In genomic region chr3:89418861-89419250, GRCm38 (mm10) we compare ENCODE assay signal across 8 mouse cellular contexts. TPM values are rescaled to one million over a fixed set of nuclear protein-coding genes. Genes with fewer than 3 reads are reported as not detected.
DNase-seq lines count a peak whose midpoint lies in the region; ATAC-seq and TF ChIP-seq lines count a peak whose summit lies in the region.

No protein-coding gene starts in this region.

- ATAC-seq in G1E (ENCODE audit: extremely low read depth, insufficient number of reproducible peaks, low FRiP score, poor library complexity, severe bottlenecking) = no peak
- peak; percentile 2; the same call in 1 of the 2 replicates for ATAC-seq in hindbrain, embryonic 14.5 days (ENCODE audit: low FRiP score)

- H3K27me3 ChIP-seq in G1E (ENCODE audit: insufficient read depth, low read length) = no peaks in the 10 kb centered on the region
- no peaks in the 10 kb centered on the region for H3K27me3 ChIP-seq in hindbrain, embryonic 14.5 days (ENCODE audit: control insufficient read depth, insufficient read depth, low read length)
- no peaks in the 10 kb centered on the region for H3K27me3 ChIP-seq in liver, adult 2 months (ENCODE audit: control insufficient read depth, insufficient read depth, low read length)
- H3K27me3 ChIP-seq in myocyte (ENCODE audit: control insufficient read depth, insufficient read depth, insufficient read length) = no peaks in the 10 kb centered on the region

- TF ChIP-seq POLR2A in liver, adult 2 months (IDR thresholded peaks at IDR 0.05; ENCODE audit: extremely low read depth, insufficient read depth, low read length) = peak; percentile 60; the same call in 1 of the 2 replicates
- peak; percentile 55 for TF ChIP-seq POLR2A in myocyte (IDR thresholded peaks at IDR 0.05; ENCODE audit: insufficient read length, low read depth)

- H3K36me3 ChIP-seq in G1E (replicated peaks) (peaks cover 56% of the 10 kb centered on the region), myocyte (ENCODE audit: control insufficient read depth, insufficient read depth) (peaks cover 15% of the 10 kb centered on the region)
- peaks cover 18% of the 10 kb centered on the region for H3K36me3 ChIP-seq in hindbrain, embryonic 14.5 days (replicated peaks; ENCODE audit: control insufficient read depth, insufficient read depth)
- H3K36me3 ChIP-seq in liver, adult 2 months (ENCODE audit: control insufficient read depth, insufficient read depth, low read length) = peaks cover 4% of the 10 kb centered on the region

- H3K4me3 ChIP-seq in G1E (ENCODE audit: low read depth, low read length) = peak overlapping the region; percentile 74
- peak overlapping the region; percentile 85 for H3K4me3 ChIP-seq in gastrocnemius, adult 2 months
- peak overlapping the region; percentile 55 for H3K4me3 ChIP-seq in hindbrain, embryonic 14.5 days (replicated peaks; ENCODE audit: low read length)
- H3K4me3 ChIP-seq in liver, adult 2 months (ENCODE audit: insufficient read depth, low read depth, low read length) = peak overlapping the region; percentile 73
- H3K4me3 ChIP-seq in myocyte = peak overlapping the region; percentile 63

- H3K9ac ChIP-seq in hindbrain, embryonic 14.5 days = peak overlapping the region; percentile 59
- peak overlapping the region; percentile 81 for H3K9ac ChIP-seq in liver, adult 2 months (ENCODE audit: low read depth, low read length)

- WGBS in hindbrain, embryonic 14.5 days = under 1% methylated on average over 16 of the region's 16 CpGs
- WGBS in liver, adult 2 months = under 1% methylated on average over 16 of the region's 16 CpGs

- peaks cover 62% of the 10 kb centered on the region for H3K4me1 ChIP-seq in G1E (ENCODE audit: insufficient read depth, low read depth, low read length)
- H3K4me1 ChIP-seq in hindbrain, embryonic 14.5 days (replicated peaks; ENCODE audit: control insufficient read depth, insufficient read depth, low read length) = peaks cover 29% of the 10 kb centered on the region
- peaks cover 11% of the 10 kb centered on the region for H3K4me1 ChIP-seq in liver, adult 2 months (ENCODE audit: control insufficient read depth, insufficient read depth, low read length)

- peaks cover 8% of the 10 kb centered on the region; the same call in 1 of the 2 replicates for H3K79me2 ChIP-seq in liver, adult 2 months (ENCODE audit: control insufficient read depth, insufficient read depth, low read length)
- H3K79me2 ChIP-seq in myocyte (ENCODE audit: control insufficient read depth, insufficient read depth) = peaks cover 59% of the 10 kb centered on the region

- H3ac ChIP-seq in myocyte (ENCODE audit: control insufficient read depth, insufficient read length) = peak overlapping the region; percentile 54

- H3K27ac ChIP-seq in gastrocnemius, adult 2 months = peak overlapping the region; percentile 94
- peak overlapping the region; percentile 90 for H3K27ac ChIP-seq in hindbrain, embryonic 14.5 days
- peak overlapping the region; percentile 99 for H3K27ac ChIP-seq in liver, adult 2 months (replicated peaks; ENCODE audit: insufficient read depth, low read depth, low read length)

- no peak for DNase-seq in G1E (ENCODE audit: low spot score)
- DNase-seq in adrenal gland, postnatal 36 days = peak; percentile 87 to 91
- DNase-seq in gastrocnemius, adult 2 months = peak; percentile 86
- DNase-seq in hindbrain, embryonic 14.5 days (ENCODE audit: low spot score) = peak; percentile 60
- peak; percentile 90 for DNase-seq in liver, adult 2 months (ENCODE audit: extremely low read depth, low read depth, low spot score)
- peak; percentile 92 for DNase-seq in yolk sac, embryonic 10.5 days (ENCODE audit: low spot score)
- DNase-seq in c-Kit-positive CD71-positive TER-119-positive erythroid progenitor cells, embryonic 14.5 days (ENCODE audit: low spot score) = no peak

- TF ChIP-seq CTCF in G1E (IDR thresholded peaks at IDR 0.05; ENCODE audit: low read depth, low read length) = no peak
- no peak for TF ChIP-seq CTCF in gastrocnemius, adult 2 months (IDR thresholded peaks at IDR 0.05)
- TF ChIP-seq CTCF in liver, adult 2 months (IDR thresholded peaks at IDR 0.05; ENCODE audit: low read depth, low read length) = no peak

- H3K9me3 ChIP-seq in G1E (replicated peaks) = no peaks in the 10 kb centered on the region
- H3K9me3 ChIP-seq in hindbrain, embryonic 14.5 days (ENCODE audit: control insufficient read depth, low read length) = no peaks in the 10 kb centered on the region

- intact Hi-C loops in gastrocnemius, adult 2 months (cut with DNase I) = no loop called here

- peak overlapping the region; percentile 88 for H3K4me2 ChIP-seq in hindbrain, embryonic 14.5 days (replicated peaks)
- peak overlapping the region; percentile 94 for H3K4me2 ChIP-seq in myocyte (ENCODE audit: low read depth)

TF ChIP-seq in myocyte, 11 proteins besides CTCF, POLR2A, EP300 and RAD21:
- TF ChIP-seq POLR2AphosphoS2 (IDR thresholded peaks at IDR 0.05; ENCODE audit: insufficient read length, low read depth) = peak; percentile 38
- TF ChIP-seq USF1 (IDR thresholded peaks at IDR 0.05; ENCODE audit: low read depth) = no peak

RNA-seq across cellular contexts. Expression of gene Shc1, which starts 0.6 kb away (rescaled TPM):
- total RNA-seq in G1E (2014; fragmentation: Nextera tagmentation) (61.7 and 124 TPM in 2 replicates), G1E (2017) (40.9 and 47.6 TPM in 2 replicates)
- polyA plus RNA-seq in G1E (2012) (111 and 118 TPM in 2 replicates), myocyte (2012; fragmentation: generic; extraction: Trizol) (95.5 TPM)
- total RNA-seq in adrenal gland, postnatal 36 days (2021) = 10 to 100 TPM; 89.6 to 93.7 TPM
- 10 to 100 TPM; 15.0 to 17.2 TPM for total RNA-seq in gastrocnemius, adult 2 months (2021)
- polyA plus RNA-seq in hindbrain, embryonic 14.5 days (2014; fragmentation: Nextera tagmentation; extraction: Ambion mirVana) = 12.1 and 13.9 TPM in 2 replicates
- total RNA-seq in liver, adult 2 months (2014; rRNA removed) = 37.7 and 42.0 TPM in 2 replicates
- 56.8 and 57.4 TPM in 2 replicates for polyA plus RNA-seq in liver, adult 2 months (2012; rRNA removed)

RNA-seq across cellular contexts. Expression of gene Cks1b, which starts 0.7 kb away (rescaled TPM):
- 92.2 and 99.8 TPM in 2 replicates for total RNA-seq in G1E (2014; fragmentation: Nextera tagmentation)
- total RNA-seq in G1E (2017) = 182 and 184 TPM in 2 replicates
- 75.1 and 86.2 TPM in 2 replicates for polyA plus RNA-seq in G1E (2012)
- 10 to 100 TPM; 25.1 to 36.1 TPM for total RNA-seq in adrenal gland, postnatal 36 days (2021)
- 1 to 10 TPM; 1.8 to 2.5 TPM for total RNA-seq in gastrocnemius, adult 2 months (2021)
- polyA plus RNA-seq in hindbrain, embryonic 14.5 days (2014; fragmentation: Nextera tagmentation; extraction: Ambion mirVana) = 94.0 and 99.4 TPM in 2 replicates
- total RNA-seq in liver, adult 2 months (2014; rRNA removed) = 3.0 and 6.0 TPM in 2 replicates
- polyA plus RNA-seq in liver, adult 2 months (2012; rRNA removed) = 7.9 and 11.0 TPM in 2 replicates
- polyA plus RNA-seq in myocyte (2012; fragmentation: generic; extraction: Trizol) = 113 TPM

RNA-seq across cellular contexts. Expression of gene Flad1, which starts 7.2 kb away (rescaled TPM):
- total RNA-seq in G1E (2014; fragmentation: Nextera tagmentation) = 19.7 and 22.0 TPM in 2 replicates
- total RNA-seq in G1E (2017) = 18.0 and 22.0 TPM in 2 replicates
- polyA plus RNA-seq in G1E (2012) = 12.5 and 17.8 TPM in 2 replicates
- 10 to 100 TPM; 23.3 to 30.0 TPM for total RNA-seq in adrenal gland, postnatal 36 days (2021)
- 10 to 100 TPM; 40.8 to 56.4 TPM for total RNA-seq in gastrocnemius, adult 2 months (2021)
- 30.8 and 33.4 TPM in 2 replicates for polyA plus RNA-seq in hindbrain, embryonic 14.5 days (2014; fragmentation: Nextera tagmentation; extraction: Ambion mirVana)
- 29.0 and 33.0 TPM in 2 replicates for total RNA-seq in liver, adult 2 months (2014; rRNA removed)
- 62.6 and 67.3 TPM in 2 replicates for polyA plus RNA-seq in liver, adult 2 months (2012; rRNA removed)
- 19.8 TPM for polyA plus RNA-seq in myocyte (2012; fragmentation: generic; extraction: Trizol)

RNA-seq across cellular contexts. Expression of gene Pygo2, which starts 11.2 kb away (rescaled TPM):
- 30.9 and 62.1 TPM in 2 replicates for total RNA-seq in G1E (2014; fragmentation: Nextera tagmentation)
- 20.9 and 22.2 TPM in 2 replicates for total RNA-seq in G1E (2017)
- 201 and 246 TPM in 2 replicates for polyA plus RNA-seq in G1E (2012)
- 10 to 100 TPM; 35.0 to 40.6 TPM for total RNA-seq in adrenal gland, postnatal 36 days (2021)
- total RNA-seq in gastrocnemius, adult 2 months (2021) = 10 to 100 TPM in 1 of 2 experiments, 1 to 10 TPM in 1; 9.5 to 10.1 TPM
- 47.1 and 50.6 TPM in 2 replicates for polyA plus RNA-seq in hindbrain, embryonic 14.5 days (2014; fragmentation: Nextera tagmentation; extraction: Ambion mirVana)
- total RNA-seq in liver, adult 2 months (2014; rRNA removed) = 4.4 and 9.9 TPM in 2 replicates
- polyA plus RNA-seq in liver, adult 2 months (2012; rRNA removed) = 26.5 and 29.0 TPM in 2 replicates
- 58.5 TPM for polyA plus RNA-seq in myocyte (2012; fragmentation: generic; extraction: Trizol)

RNA-seq across cellular contexts. Expression of gene Lenep, which starts 16.3 kb away (rescaled TPM):
- 3.7 and 6.7 TPM in 2 replicates for total RNA-seq in G1E (2014; fragmentation: Nextera tagmentation)
- 0.98 and 1.8 TPM in 2 replicates for total RNA-seq in G1E (2017)
- polyA plus RNA-seq in G1E (2012) = 0.03 and 0.12 TPM in 2 replicates
- total RNA-seq in adrenal gland, postnatal 36 days (2021) = 1 to 10 TPM in 1 of 2 experiments, under 1 TPM in 1; 0.40 to 1.3 TPM
- 1 to 10 TPM in 1 of 2 experiments, under 1 TPM in 1; 0.41 to 2.1 TPM for total RNA-seq in gastrocnemius, adult 2 months (2021)
- not detected in 2 replicates for polyA plus RNA-seq in hindbrain, embryonic 14.5 days (2014; fragmentation: Nextera tagmentation; extraction: Ambion mirVana)
- total RNA-seq in liver, adult 2 months (2014; rRNA removed) = not detected in 2 replicates
- not detected in 2 replicates for polyA plus RNA-seq in liver, adult 2 months (2012; rRNA removed)
- polyA plus RNA-seq in myocyte (2012; fragmentation: generic; extraction: Trizol) = not detected

Comparison
In these comparisons a context has a peak if more than half of its experiments do, and no peak if none do; other contexts are left out.
1. DNase-seq: peak in adrenal gland, postnatal 36 days (2 of 2), gastrocnemius, adult 2 months (single experiment), hindbrain, embryonic 14.5 days (single experiment), liver, adult 2 months (single experiment) and yolk sac, embryonic 10.5 days (single experiment); none in G1E (single experiment) and c-Kit-positive CD71-positive TER-119-positive erythroid progenitor cells, embryonic 14.5 days (single experiment).
2. Peak in every context shown above with its lines, with median percentiles within 50 percentile points of each other: H3K4me3 ChIP-seq and H3K27ac ChIP-seq.